Mouse (Mus musculus) C2C12 (cell line): Measurements from ENCODE around the gene Map4k3.

Source experiments
- CTCF ChIP-seq: IDR thresholded peaks from one replicate; pipeline ENCODE4 v1.5.1; 2011; ENCODE audit not compliant: control insufficient read depth, insufficient read depth, insufficient read length
- FOSL1 ChIP-seq: IDR thresholded peaks from one replicate; pipeline ENCODE4 v1.8.0; 2011; ENCODE audit warnings: mild to moderate bottlenecking, low read length; ENCODE audit not compliant: poor library complexity, insufficient read depth, severe bottlenecking
- MYOD1 ChIP-seq: IDR thresholded peaks from one replicate; pipeline ENCODE4 v1.6.1; 2011; ENCODE audit warnings: low read depth; ENCODE audit not compliant: control insufficient read depth, insufficient read length

- TF ChIP-seq CTCF (no peak), FOSL1 (no peak), MYOD1 (no peak)
Observed at GRCm38 (mm10) chr17:80678190-80678589, 50.1 kb downstream of the Map4k3 start.
